Mouse (Mus musculus): ENCODE results near the gene 1700017N19Rik.

DNA sequence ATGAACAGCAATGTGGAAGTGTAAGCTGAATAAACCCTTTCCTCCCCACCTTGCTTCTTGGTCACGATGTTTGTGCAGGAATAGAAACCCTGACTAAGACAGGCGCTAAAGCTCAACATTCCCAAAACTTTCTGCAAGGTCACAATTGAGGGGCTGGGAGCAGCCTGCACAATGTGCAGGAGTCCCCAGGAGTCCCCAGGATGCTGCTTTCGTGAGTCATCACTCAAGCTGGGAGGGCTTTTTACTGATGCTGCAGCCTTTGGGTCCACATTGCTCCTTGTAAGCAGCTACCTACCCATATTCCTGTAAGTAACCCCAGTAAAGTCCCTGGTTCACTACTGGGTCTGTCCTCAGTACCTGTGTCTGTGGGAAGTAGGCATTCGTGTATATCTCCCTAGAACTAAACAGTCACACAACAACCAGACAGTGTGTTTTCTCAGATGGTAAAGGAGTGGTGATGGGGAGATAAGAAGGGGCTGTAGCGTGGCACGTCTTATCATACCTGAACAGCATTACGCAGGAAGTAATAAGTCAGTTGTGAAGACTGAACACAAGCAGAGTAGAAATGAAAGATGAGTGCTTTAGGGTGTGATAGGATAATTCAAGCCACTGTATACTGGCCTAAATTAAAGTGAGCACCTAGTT is 15.7 kb upstream of the 1700017N19Rik start:
- TF ChIP-seq POLR2A (IDR thresholded peaks at IDR 0.05; ENCODE audit: low read depth, low read length) = no peak
- TF ChIP-seq KAT2A (IDR thresholded peaks at IDR 0.05; ENCODE audit: insufficient replicate concordance, low read length) = no peak
- TF ChIP-seq MAZ (IDR thresholded peaks at IDR 0.05; ENCODE audit: low read depth, low read length) = no peak
- no peak for TF ChIP-seq ETS1 (conservative IDR thresholded peaks at IDR 0.05; ENCODE audit: low read depth, low read length)
- no peak for TF ChIP-seq RAD21 (IDR thresholded peaks at IDR 0.05; ENCODE audit: low read depth, low read length)
- TF ChIP-seq CTCF (conservative IDR thresholded peaks at IDR 0.05 in 1 of 2, IDR thresholded peaks at IDR 0.05 in 1 of 2; ENCODE audit: low read depth in 2 of 2, low read length in 2 of 2) = no peak
- no peak for TF ChIP-seq TCF12 (IDR thresholded peaks at IDR 0.05; ENCODE audit: low read depth, low read length)
- no peak for TF ChIP-seq HCFC1 (IDR thresholded peaks at IDR 0.05; ENCODE audit: low read depth, low read length)
- no peak for TF ChIP-seq MXI1 (IDR thresholded peaks at IDR 0.05; ENCODE audit: low read depth, low read length)
- TF ChIP-seq CHD2 (IDR thresholded peaks at IDR 0.05; ENCODE audit: low read length) = no peak
- TF ChIP-seq ZNF384 (IDR thresholded peaks at IDR 0.05; ENCODE audit: low read depth, low read length) = no peak
- no peak for TF ChIP-seq CHD1 (IDR thresholded peaks at IDR 0.05; ENCODE audit: low read depth, low read length)
